Mouse (Mus musculus) CH12F3 (cell line): ENCODE data around the gene Tmem242.

Experiments used
- in situ Hi-C: fragments of 300-500 bp; cut with MboI; formaldehyde crosslinking; loops from 2 replicates; pipeline ENCODE4 v1.14.3; 2020; ENCODE audit warnings: low sequenced_read_pairs

The Tmem242 gene

GRCm38 (mm10) chr17:5418545-5418944, 21.5 kb downstream of the Tmem242 start, which contains the start of gene Ldhal6b:
Gene Ldhal6b, minus strand, starts transcription at chr17:5418767.
- in situ Hi-C loops = no loop called here

- in situ Hi-C loops = no loop called here
Observed at GRCm38 (mm10) chr17:5416518-5416917, 23.5 kb downstream of the Tmem242 start.

- in situ Hi-C loops = no loop called here
Observed at GRCm38 (mm10) chr17:5414041-5414440, 26.0 kb downstream of the Tmem242 start.

- in situ Hi-C loops = no loop called here
Observed at GRCm38 (mm10) chr17:5413350-5413749, 26.7 kb downstream of the Tmem242 start.

- in situ Hi-C loops = no loop called here
Observed at GRCm38 (mm10) chr17:5412740-5413139, 27.3 kb downstream of the Tmem242 start.

GRCm38 (mm10) chr17:5412301-5412700, 27.8 kb downstream of the Tmem242 start:
- in situ Hi-C loops = no loop called here

- in situ Hi-C loops = no loop called here
Observed at GRCm38 (mm10) chr17:5411205-5411604, 28.9 kb downstream of the Tmem242 start.

GRCm38 (mm10) chr17:5410336-5410735, 29.7 kb downstream of the Tmem242 start:
- in situ Hi-C loops = no loop called here

- in situ Hi-C loops = no loop called here
Observed at GRCm38 (mm10) chr17:5407030-5407429, 33.0 kb downstream of the Tmem242 start.

- in situ Hi-C loops = no loop called here
Observed at GRCm38 (mm10) chr17:5406566-5406965, 33.5 kb downstream of the Tmem242 start.

GRCm38 (mm10) chr17:5403885-5404284, 36.2 kb downstream of the Tmem242 start:
- in situ Hi-C loops = no loop called here

- in situ Hi-C loops = no loop called here
Observed at GRCm38 (mm10) chr17:5402624-5403023, 37.4 kb downstream of the Tmem242 start.

GRCm38 (mm10) chr17:5402069-5402468, 38.0 kb downstream of the Tmem242 start:
- in situ Hi-C loops = no loop called here

GRCm38 (mm10) chr17:5401288-5401687, 38.8 kb downstream of the Tmem242 start:
- in situ Hi-C loops = no loop called here

GRCm38 (mm10) chr17:5400435-5401090, 39.5 kb downstream of the Tmem242 start:
- in situ Hi-C loops = no loop called here

- in situ Hi-C loops = no loop called here
Observed at GRCm38 (mm10) chr17:5397148-5398007, 42.7 kb downstream of the Tmem242 start.

- in situ Hi-C loops = no loop called here
Observed at GRCm38 (mm10) chr17:5396213-5396612, 43.8 kb downstream of the Tmem242 start.

- in situ Hi-C loops = no loop called here
Observed at GRCm38 (mm10) chr17:5395454-5396205, 44.4 kb downstream of the Tmem242 start.

GRCm38 (mm10) chr17:5390682-5391081, 49.4 kb downstream of the Tmem242 start:
- in situ Hi-C loops = no loop called here

GRCm38 (mm10) chr17:5388351-5388750, 51.7 kb downstream of the Tmem242 start:
- in situ Hi-C loops = no loop called here

- in situ Hi-C loops = no loop called here
Observed at GRCm38 (mm10) chr17:5386885-5387545, 53.0 kb downstream of the Tmem242 start.
